Mouse (Mus musculus) Muller cell, postnatal 12 days (primary cell): Measurements from ENCODE around the gene Axin1.
"Not testable (repeated sequence)": the region's sequence is repeated elsewhere in the genome, so short reads cannot be mapped to it uniquely, and the experiment has no call there.

Experiments used
- DNase-seq: peaks from one replicate; pipeline ENCODE4 v3.0.0-alpha.2; 2015; ENCODE audit errors: inconsistent ontology term

Gene Axin1

GRCm38 (mm10) chr17:26119766-26120710 lies 18.4 kb upstream of the Axin1 start:
- peak; percentile 55 for DNase-seq

- no peak for DNase-seq
Measured at GRCm38 (mm10) chr17:26122431-26123140, 15.9 kb upstream of the Axin1 start.

GRCm38 (mm10) chr17:26123267-26123684 lies 15.2 kb upstream of the Axin1 start, which contains the start of gene Mrpl28:
Gene Mrpl28 (plus strand): TSS chr17:26123500.
- DNase-seq, result peak; percentile 93

- DNase-seq, result no peak
Measured at GRCm38 (mm10) chr17:26124560-26124959, 13.9 kb upstream of the Axin1 start.

- DNase-seq, result no peak
Measured at GRCm38 (mm10) chr17:26125226-26125625, 13.3 kb upstream of the Axin1 start.

GRCm38 (mm10) chr17:26131062-26131732 lies 7.3 kb upstream of the Axin1 start:
- DNase-seq, result no peak

- DNase-seq, result no peak
Measured at GRCm38 (mm10) chr17:26131856-26132853, 6.3 kb upstream of the Axin1 start.

GRCm38 (mm10) chr17:26137106-26137750 lies 1.3 kb upstream of the Axin1 start:
- no peak for DNase-seq

- no peak for DNase-seq
Measured at GRCm38 (mm10) chr17:26137751-26138130, 747 bp upstream of the Axin1 start.

- peak; percentile 78 for DNase-seq
Measured at GRCm38 (mm10) chr17:26138901-26139381, 453 bp downstream of the Axin1 start.

- peak; percentile 31 for DNase-seq
Measured at GRCm38 (mm10) chr17:26142796-26143195, 4.3 kb downstream of the Axin1 start.

GRCm38 (mm10) chr17:26143386-26143785 lies 4.9 kb downstream of the Axin1 start:
- no peak for DNase-seq

GRCm38 (mm10) chr17:26149056-26149455 lies 10.6 kb downstream of the Axin1 start:
- no peak for DNase-seq

GRCm38 (mm10) chr17:26151886-26152630 lies 13.6 kb downstream of the Axin1 start:
- no peak for DNase-seq

- no peak for DNase-seq
Measured at GRCm38 (mm10) chr17:26162736-26163135, 24.2 kb downstream of the Axin1 start.

GRCm38 (mm10) chr17:26168039-26168438 lies 29.6 kb downstream of the Axin1 start:
- DNase-seq, result no peak

GRCm38 (mm10) chr17:26175248-26175647 lies 36.8 kb downstream of the Axin1 start:
- not testable (repeated sequence) for DNase-seq

- peak; percentile 88 for DNase-seq
Measured at GRCm38 (mm10) chr17:26178611-26179010, 40.1 kb downstream of the Axin1 start.

GRCm38 (mm10) chr17:26181179-26181578 lies 42.7 kb downstream of the Axin1 start:
- DNase-seq, result no peak
